Mouse (Mus musculus) liver, embryonic 16.5 days (tissue): ENCODE measurements around the gene Ust. TPM values are rescaled to one million over a fixed set of nuclear protein-coding genes. Genes with fewer than 3 reads are reported as not detected.

Experiments used
- ATAC-seq: fragments of 200-750 bp; cut with Nextera tagmentation; 2 replicates; pipeline ENCODE4 v1.8.0; 2017; ENCODE audit warnings: low read depth, mild to moderate bottlenecking, moderate number of reproducible peaks, moderate library complexity
- H3K27ac ChIP-seq: fragments of 300-500 bp; sonication (generic); 2 replicates; pipeline ENCODE4 v1.5.1; 2014; ENCODE audit warnings: mild to moderate bottlenecking, low read length
- H3K27me3 ChIP-seq: fragments of 300-500 bp; sonication (generic); 2 replicates; pipeline ENCODE4 v1.6.1; 2014; ENCODE audit warnings: low read depth, low read length, mixed read lengths; ENCODE audit not compliant: control insufficient read depth, insufficient read depth
- H3K36me3 ChIP-seq: fragments of 300-500 bp; sonication (generic); 2 replicates; pipeline ENCODE4 v1.6.1; 2014; ENCODE audit warnings: mild to moderate bottlenecking; ENCODE audit not compliant: control insufficient read depth, insufficient read depth
- H3K4me1 ChIP-seq: fragments of 300-500 bp; sonication (generic); 2 replicates; pipeline ENCODE4 v1.6.1; 2014; ENCODE audit warnings: low read depth, low read length, mixed read lengths; ENCODE audit not compliant: control insufficient read depth
- H3K4me2 ChIP-seq: fragments of 300-500 bp; sonication (generic); 2 replicates; pipeline ENCODE4 v1.6.1; 2014; ENCODE audit warnings: low read depth, low read length, mixed read lengths
- H3K4me3 ChIP-seq: fragments of 300-500 bp; sonication (generic); 2 replicates; pipeline ENCODE4 v1.5.1; 2014; ENCODE audit warnings: low read depth, mild to moderate bottlenecking, low read length
- H3K9ac ChIP-seq: fragments of 300-500 bp; sonication (generic); 2 replicates; pipeline ENCODE4 v1.6.1; 2014; ENCODE audit warnings: low read depth, low read length
- H3K9me3 ChIP-seq: fragments of 300-500 bp; sonication (generic); replicated peaks from 2 replicates; pipeline ENCODE4 v1.6.1; 2016; ENCODE audit warnings: low read length; ENCODE audit not compliant: control insufficient read depth
- WGBS: fragments of 180-500 bp; shearing (Covaris S2); extraction: QIAGEN DNeasy Blood & Tissue Kit; methylation state at CpG from one replicate; pipeline ENCODE4 v1.1.7; 2014; ENCODE audit not compliant: insufficient replicate concordance; 5-methylcytosine and 5-hydroxymethylcytosine counted together
- polyA plus RNA-seq: library from polyadenylated mRNA; unstranded; fragments of >200 nt; fragmentation: Nextera tagmentation; extraction: Ambion mirVana; gene quantifications from 2 replicates; pipeline ENCODE4 v1.2.1, GENCODE M21; 2015

Gene Ust
- polyA plus RNA-seq, 1 experiment from 2014 or later = 0.48 TPM

DNA sequence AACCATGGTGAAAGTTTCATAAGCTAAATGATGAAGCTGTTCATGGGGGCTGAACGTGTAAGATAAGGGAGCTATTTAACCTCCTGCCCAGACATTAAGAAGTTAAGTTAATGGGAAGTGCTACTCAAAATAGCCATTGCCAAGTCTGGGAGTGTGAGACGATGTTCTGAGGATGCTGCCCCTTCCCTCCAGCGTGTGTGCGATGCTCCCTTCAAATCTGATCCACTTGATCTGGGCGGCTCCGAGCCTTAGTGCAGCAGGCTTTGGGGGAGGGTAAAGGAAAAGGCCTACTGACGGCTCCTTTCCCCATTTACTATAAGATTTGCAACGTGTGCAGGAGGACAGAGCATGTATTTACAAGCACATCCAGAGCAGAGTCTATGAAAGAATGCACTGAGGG, 301.7 kb downstream of the Ust start:
- 39% methylated on average over 8 of the region's 8 CpGs for WGBS
- no peak overlapping the region for H3K27ac ChIP-seq
- H3K9ac ChIP-seq = no peak overlapping the region
- no peaks in the 10 kb centered on the region for H3K4me1 ChIP-seq
- no peak for ATAC-seq
- no peaks in the 10 kb centered on the region for H3K9me3 ChIP-seq
- H3K27me3 ChIP-seq = no peaks in the 10 kb centered on the region
- H3K36me3 ChIP-seq = no peaks in the 10 kb centered on the region
- no peak overlapping the region for H3K4me2 ChIP-seq
- no peak overlapping the region for H3K4me3 ChIP-seq

GRCm38 (mm10) chr10:8215181-8215580, 303.4 kb downstream of the Ust start:
- Histone ChIP-seq H3K4me2 (no peak overlapping the region), H3K4me3 (no peak overlapping the region), H3K9ac (no peak overlapping the region), H3K27me3 (no peaks in the 10 kb centered on the region), H3K9me3 (no peaks in the 10 kb centered on the region), H3K36me3 (no peaks in the 10 kb centered on the region), H3K27ac (no peak overlapping the region), H3K4me1 (no peaks in the 10 kb centered on the region)
- ATAC-seq = no peak
- 57% methylated on average over 3 of the region's 3 CpGs for WGBS

- 21% methylated on average over 16 of the region's 16 CpGs for WGBS
- H3K4me1 ChIP-seq = no peaks in the 10 kb centered on the region
- H3K27me3 ChIP-seq = no peaks in the 10 kb centered on the region
- no peaks in the 10 kb centered on the region for H3K36me3 ChIP-seq
- H3K4me3 ChIP-seq = no peak overlapping the region
- no peak overlapping the region for H3K9ac ChIP-seq
- no peak overlapping the region for H3K27ac ChIP-seq
- H3K9me3 ChIP-seq = no peaks in the 10 kb centered on the region
- H3K4me2 ChIP-seq = peak overlapping the region; percentile 5; the same call in 1 of the 2 replicates
- ATAC-seq = no peak
These were observed 304.7 kb downstream of the Ust start for GRCm38 (mm10) chr10:8213906-8214421.

GRCm38 (mm10) chr10:8213266-8213905, 305.2 kb downstream of the Ust start:
- no peaks in the 10 kb centered on the region for H3K27me3 ChIP-seq
- no peak overlapping the region for H3K9ac ChIP-seq
- no peaks in the 10 kb centered on the region for H3K4me1 ChIP-seq
- WGBS = 50% methylated on average over 10 of the region's 10 CpGs
- ATAC-seq = 0 out of 2 replicates have a peak, but pooled peaks have one; percentile 35
- no peak overlapping the region for H3K4me3 ChIP-seq
- H3K36me3 ChIP-seq = no peaks in the 10 kb centered on the region
- no peak overlapping the region for H3K27ac ChIP-seq
- no peaks in the 10 kb centered on the region for H3K9me3 ChIP-seq
- H3K4me2 ChIP-seq = 0 out of 2 replicates have a peak overlapping the region, but pooled peaks have one; percentile 5

DNA sequence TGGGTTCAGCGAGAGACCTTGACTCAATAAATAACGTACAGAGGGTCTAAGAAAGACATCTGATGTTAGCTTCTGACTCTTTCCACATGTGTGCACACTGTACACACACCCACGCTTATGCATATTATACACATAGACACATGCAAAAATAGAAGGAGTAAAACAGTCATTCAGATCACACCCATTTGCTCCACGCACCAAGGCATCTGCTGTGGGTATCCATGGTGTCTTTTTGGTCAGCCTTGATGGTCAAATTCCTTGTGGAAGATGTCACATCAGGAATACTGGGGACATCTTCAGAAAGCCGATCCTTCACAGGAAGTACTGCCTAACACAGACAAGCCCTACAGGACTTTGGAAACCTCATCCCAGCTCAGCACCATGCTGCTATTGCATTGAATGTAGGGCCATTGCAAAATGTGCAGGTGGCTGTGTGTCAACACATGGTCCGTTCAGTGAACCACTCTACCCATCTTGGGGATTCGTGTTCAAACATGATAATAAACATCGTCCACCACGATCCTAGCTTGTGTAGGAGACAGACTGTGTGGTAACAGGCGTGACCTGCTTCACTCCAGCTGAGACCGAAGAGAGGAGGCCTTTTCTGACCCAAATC, 305.9 kb downstream of the Ust start:
- no peaks in the 10 kb centered on the region for H3K36me3 ChIP-seq
- H3K9me3 ChIP-seq = no peaks in the 10 kb centered on the region
- no peak overlapping the region for H3K4me2 ChIP-seq
- no peaks in the 10 kb centered on the region for H3K4me1 ChIP-seq
- no peak overlapping the region for H3K4me3 ChIP-seq
- ATAC-seq = peak; percentile 53; the same call in 1 of the 2 replicates
- 62% methylated on average over 11 of the region's 11 CpGs for WGBS
- H3K27me3 ChIP-seq = no peaks in the 10 kb centered on the region
- no peak overlapping the region for H3K27ac ChIP-seq
- H3K9ac ChIP-seq = no peak overlapping the region

DNA sequence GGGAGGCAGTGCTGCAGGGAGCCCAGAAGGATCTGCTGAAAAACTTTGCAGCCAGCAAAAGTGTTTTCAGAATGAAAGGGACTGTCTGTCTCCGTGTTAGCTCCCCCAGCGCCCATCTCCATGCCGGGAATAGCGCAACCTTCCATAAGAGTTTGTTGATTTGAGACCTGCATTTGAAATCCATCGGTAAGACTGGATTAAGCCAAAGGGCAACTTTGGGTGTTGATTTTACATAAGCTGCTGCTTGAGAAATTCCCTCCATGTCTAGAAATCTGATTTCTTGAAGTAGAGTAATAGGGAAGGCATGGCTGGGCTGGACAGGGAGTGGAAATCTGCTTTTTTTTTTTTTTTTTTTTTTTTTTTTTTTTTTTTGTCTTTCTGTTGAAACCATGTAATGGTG, 306.9 kb downstream of the Ust start:
- Histone ChIP-seq H3K36me3 (no peaks in the 10 kb centered on the region), H3K27ac (no peak overlapping the region), H3K4me1 (no peaks in the 10 kb centered on the region), H3K4me3 (no peak overlapping the region), H3K9me3 (no peaks in the 10 kb centered on the region), H3K9ac (no peak overlapping the region), H3K4me2 (no peak overlapping the region), H3K27me3 (no peaks in the 10 kb centered on the region)
- no peak for ATAC-seq
- 80% methylated on average over 5 of the region's 5 CpGs for WGBS

DNA sequence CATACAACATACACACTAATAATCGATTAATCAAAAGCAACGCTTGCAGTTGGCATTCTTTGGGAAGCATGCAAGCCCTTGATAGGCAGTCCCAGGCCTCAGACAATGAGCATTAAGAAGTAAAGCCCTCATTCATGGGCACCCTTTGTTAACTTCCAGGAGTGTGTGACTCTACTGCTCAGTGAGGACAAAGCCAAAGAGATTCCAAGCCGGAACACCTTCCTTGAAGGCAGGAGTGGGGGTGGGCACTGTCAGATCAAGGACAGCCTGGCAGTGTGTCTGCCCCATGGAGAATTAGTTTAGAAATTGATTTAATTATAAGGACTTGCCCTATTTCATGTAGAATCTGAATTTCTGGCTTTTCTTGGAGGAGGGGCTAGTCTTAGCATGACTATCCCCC, 308.3 kb downstream of the Ust start:
- Histone ChIP-seq H3K36me3 (no peaks in the 10 kb centered on the region), H3K4me1 (no peaks in the 10 kb centered on the region), H3K9ac (no peak overlapping the region), H3K4me2 (no peak overlapping the region), H3K27me3 (no peaks in the 10 kb centered on the region), H3K27ac (no peak overlapping the region), H3K4me3 (no peak overlapping the region), H3K9me3 (no peaks in the 10 kb centered on the region)
- 78% methylated on average over 3 of the region's 3 CpGs for WGBS
- ATAC-seq = no peak

DNA sequence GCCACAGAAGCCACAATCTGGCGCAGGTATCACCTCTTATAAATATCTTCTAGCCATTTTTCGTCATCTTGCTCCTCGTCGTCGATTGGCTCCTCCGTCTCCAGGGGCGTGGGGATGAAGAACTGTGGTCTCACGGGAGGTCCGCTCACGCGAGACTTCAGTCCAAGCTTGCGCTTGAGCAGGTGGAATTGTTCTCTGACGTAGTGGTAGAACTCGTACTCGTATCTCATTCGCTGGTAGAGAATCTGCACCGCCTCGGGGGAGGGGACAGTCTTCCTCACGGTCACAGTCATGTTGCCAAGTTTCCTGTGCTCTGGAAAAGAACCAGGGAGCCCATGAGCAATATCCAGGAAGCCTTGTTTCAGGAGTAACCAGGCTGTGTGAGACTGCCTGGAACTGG, 311.3 kb downstream of the Ust start:
- no peak for ATAC-seq
- no peaks in the 10 kb centered on the region for H3K27me3 ChIP-seq
- WGBS = 77% methylated on average over 19 of the region's 19 CpGs

DNA sequence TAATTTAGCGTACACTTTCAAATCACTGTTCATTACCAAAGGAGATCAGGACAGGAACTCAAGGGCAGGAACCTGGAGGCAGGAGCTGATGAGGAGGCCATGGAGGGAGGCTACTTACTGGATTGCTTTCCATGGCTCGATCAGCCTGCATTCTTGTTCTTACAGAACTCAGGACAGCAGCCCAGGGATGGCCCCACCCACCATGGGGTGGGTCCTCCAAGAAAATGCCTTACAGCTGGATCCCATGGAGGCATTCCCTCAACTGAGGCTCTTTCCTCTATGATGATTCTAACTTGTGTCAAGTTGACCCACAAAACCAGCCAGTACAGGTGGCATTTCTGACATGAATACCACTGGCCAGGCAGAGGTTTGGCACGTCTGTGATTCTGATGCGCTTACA, 314.9 kb downstream of the Ust start:
- no peak overlapping the region for H3K4me2 ChIP-seq
- no peak overlapping the region for H3K4me3 ChIP-seq
- H3K9ac ChIP-seq = no peak overlapping the region
- H3K4me1 ChIP-seq = no peaks in the 10 kb centered on the region
- 74% methylated on average over 4 of the region's 4 CpGs for WGBS
- H3K36me3 ChIP-seq = no peaks in the 10 kb centered on the region
- no peaks in the 10 kb centered on the region for H3K27me3 ChIP-seq
- no peaks in the 10 kb centered on the region for H3K9me3 ChIP-seq
- no peak for ATAC-seq
- no peak overlapping the region for H3K27ac ChIP-seq

More for the DNA sequence above, 311.3 kb downstream of the Ust start:
- Histone ChIP-seq H3K36me3 (no peaks in the 10 kb centered on the region), H3K9me3 (no peaks in the 10 kb centered on the region), H3K27ac (no peak overlapping the region), H3K4me2 (no peak overlapping the region), H3K4me3 (no peak overlapping the region), H3K4me1 (no peaks in the 10 kb centered on the region), H3K9ac (no peak overlapping the region)
